ENCODE assay signal across 20 mouse cellular contexts in genomic region chr13:8760940-8761339, GRCm38 (mm10).
A peak's percentile ranks its signal among the peaks of the same experiment; 100 is the strongest.
DNase-seq lines count a peak whose midpoint lies in the region; ATAC-seq lines count a peak whose summit lies in the region.
"Had no signal": no experiment of that assay in that cellular context is flagged by ENCODE, and none has a peak within 500 bp of the region (broad histone marks: within the 10 kb centered on the region; RNA-seq: fewer than 3 reads in every experiment).

No protein-coding gene starts in this region.

- H3K4me2 ChIP-seq in liver, embryonic 13.5 days: peak overlapping the region; percentile 15; the same call in 1 of the 2 replicates
- H3K4me2 ChIP-seq: embryonic facial prominence, embryonic 12.5 days; forebrain, embryonic 15.5 days; hindbrain, embryonic 13.5 days; intestine, embryonic 15.5 days had no signal

- no peak overlapping the region for H3K27ac ChIP-seq in liver, embryonic 13.5 days
- H3K27ac ChIP-seq: embryonic facial prominence, embryonic 12.5 days; forebrain, embryonic 15.5 days; heart, embryonic 10.5 days; hindbrain, embryonic 13.5 days; intestine, embryonic 15.5 days had no signal

- no peaks in the 10 kb centered on the region for H3K36me3 ChIP-seq in liver, embryonic 13.5 days
- H3K36me3 ChIP-seq: embryonic facial prominence, embryonic 12.5 days; forebrain, embryonic 15.5 days; heart, embryonic 10.5 days; hindbrain, embryonic 13.5 days; intestine, embryonic 15.5 days had no signal

- H3K9me3 ChIP-seq in liver, embryonic 13.5 days (replicated peaks): no peaks in the 10 kb centered on the region
- H3K9me3 ChIP-seq: embryonic facial prominence, embryonic 12.5 days; forebrain, embryonic 15.5 days; heart, embryonic 10.5 days; hindbrain, embryonic 13.5 days; intestine, embryonic 15.5 days had no signal

- no peaks in the 10 kb centered on the region for H3K27me3 ChIP-seq in liver, embryonic 13.5 days
- H3K27me3 ChIP-seq: embryonic facial prominence, embryonic 12.5 days; forebrain, embryonic 15.5 days; hindbrain, embryonic 13.5 days; intestine, embryonic 15.5 days had no signal

- 11% methylated on average over 8 of the region's 8 CpGs for WGBS in liver, embryonic 13.5 days (ENCODE audit: insufficient replicate concordance)

- DNase-seq in lung, postnatal 36 days: peak; percentile 5
- DNase-seq in lung, postnatal 4 days: no peak
- DNase-seq in MEL-GATA-1-ER (ENCODE audit: extremely low read depth, low read depth): peak; percentile 66
- no peak for DNase-seq in liver, embryonic 13.5 days
- DNase-seq in frontal cortex, postnatal 36 days (ENCODE audit: low spot score in 2 of 2): no peak
- no peak for DNase-seq in gastrocnemius, postnatal 36 days
- DNase-seq in gastrocnemius, adult 8-10 months (ENCODE audit: low spot score in 2 of 2): no peak
- DNase-seq: adrenal gland, adult 2 months; adrenal gland, postnatal 36 days; B cell, adult 2 months; cerebellum, adult 8-10 months; cerebellum, postnatal 14 days; gastrocnemius, postnatal 14 days; heart, postnatal 14 days had no signal

- peaks cover 7% of the 10 kb centered on the region; the same call in 1 of the 2 replicates for H3K4me1 ChIP-seq in liver, embryonic 13.5 days (replicated peaks)
- H3K4me1 ChIP-seq: embryonic facial prominence, embryonic 12.5 days; forebrain, embryonic 15.5 days; heart, embryonic 10.5 days; hindbrain, embryonic 13.5 days; intestine, embryonic 15.5 days had no signal

- no peak overlapping the region for H3K4me3 ChIP-seq in liver, embryonic 13.5 days (replicated peaks)
- H3K4me3 ChIP-seq: embryonic facial prominence, embryonic 12.5 days; forebrain, embryonic 15.5 days; heart, embryonic 10.5 days; hindbrain, embryonic 13.5 days; intestine, embryonic 15.5 days had no signal

- ATAC-seq in liver, embryonic 13.5 days (ENCODE audit: low read depth): peak; percentile 65
- ATAC-seq: CD4-positive, CD25-positive, alpha-beta regulatory T cell, adult 4 months; forebrain, embryonic 15.5 days; intestine, embryonic 15.5 days had no signal

- no peak overlapping the region for H3K9ac ChIP-seq in liver, embryonic 13.5 days
- H3K9ac ChIP-seq: embryonic facial prominence, embryonic 12.5 days; forebrain, embryonic 15.5 days; hindbrain, embryonic 13.5 days; intestine, embryonic 15.5 days had no signal

- intact Hi-C loops in gastrocnemius, postnatal 36 days (cut with DNase I): no loop called here

Comparison
In these comparisons a context has a peak if more than half of its experiments do, and no peak if none do; other contexts are left out.
1. DNase-seq: peak in lung, postnatal 36 days (single experiment) and MEL-GATA-1-ER (single experiment); none in lung, postnatal 4 days (0 of 2), liver, embryonic 13.5 days (single experiment), frontal cortex, postnatal 36 days (0 of 2), gastrocnemius, postnatal 36 days (0 of 2) and gastrocnemius, adult 8-10 months (0 of 2).